Mouse (Mus musculus) frontal cortex, postnatal 10 days (tissue): ENCODE results near the gene Agt.

Source experiments
- DNase-seq, 2 experiments: peaks; one replicate each; pipeline ENCODE4 v3.0.0; 2022; ENCODE audit warnings: low spot score in 2 of 2, mixed read lengths in 1 of 2

Gene Agt

DNA sequence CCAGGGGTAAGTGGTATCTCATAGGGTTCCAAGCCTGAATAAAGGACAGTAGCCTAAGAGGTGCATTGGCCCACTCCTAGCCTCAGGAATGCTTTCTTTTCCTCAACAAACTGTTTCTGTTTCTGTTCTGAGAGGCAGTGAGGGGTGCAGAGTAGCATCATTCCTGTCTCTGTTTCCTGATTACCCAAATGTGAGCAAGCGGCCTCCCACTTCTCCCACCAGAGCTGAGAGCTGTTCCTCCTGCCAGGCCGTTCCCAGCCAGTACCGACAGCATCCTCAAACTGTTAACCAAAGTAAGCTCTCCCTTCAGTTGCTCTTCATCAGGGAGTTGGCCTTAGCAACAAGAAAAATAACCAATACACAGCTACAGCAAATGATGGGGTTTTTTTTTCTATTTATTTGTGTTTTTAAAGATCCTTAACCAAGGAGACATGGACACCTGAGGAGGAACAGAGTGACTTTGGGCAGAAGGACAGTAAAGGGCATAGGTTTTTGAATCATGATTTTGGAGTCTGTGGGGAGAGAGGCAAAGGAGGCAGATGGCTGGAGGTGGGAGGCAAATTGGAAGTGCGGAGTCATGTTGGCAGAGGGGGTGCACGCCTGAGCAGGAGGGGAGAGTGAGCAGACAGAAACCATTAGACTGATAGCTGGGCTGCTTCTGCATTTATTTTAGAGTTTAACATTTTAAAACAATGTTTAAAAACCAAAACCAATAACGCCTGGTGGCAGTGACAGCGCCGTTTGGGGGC is 61.8 kb downstream of the Agt start:
- DNase-seq, result peak in 1 of 2 experiments; percentile 58
